Mouse (Mus musculus): ENCODE measurements around the gene Ivd.
A peak's percentile ranks its signal among the peaks of the same experiment; 100 is the strongest.

Gene Ivd

DNA sequence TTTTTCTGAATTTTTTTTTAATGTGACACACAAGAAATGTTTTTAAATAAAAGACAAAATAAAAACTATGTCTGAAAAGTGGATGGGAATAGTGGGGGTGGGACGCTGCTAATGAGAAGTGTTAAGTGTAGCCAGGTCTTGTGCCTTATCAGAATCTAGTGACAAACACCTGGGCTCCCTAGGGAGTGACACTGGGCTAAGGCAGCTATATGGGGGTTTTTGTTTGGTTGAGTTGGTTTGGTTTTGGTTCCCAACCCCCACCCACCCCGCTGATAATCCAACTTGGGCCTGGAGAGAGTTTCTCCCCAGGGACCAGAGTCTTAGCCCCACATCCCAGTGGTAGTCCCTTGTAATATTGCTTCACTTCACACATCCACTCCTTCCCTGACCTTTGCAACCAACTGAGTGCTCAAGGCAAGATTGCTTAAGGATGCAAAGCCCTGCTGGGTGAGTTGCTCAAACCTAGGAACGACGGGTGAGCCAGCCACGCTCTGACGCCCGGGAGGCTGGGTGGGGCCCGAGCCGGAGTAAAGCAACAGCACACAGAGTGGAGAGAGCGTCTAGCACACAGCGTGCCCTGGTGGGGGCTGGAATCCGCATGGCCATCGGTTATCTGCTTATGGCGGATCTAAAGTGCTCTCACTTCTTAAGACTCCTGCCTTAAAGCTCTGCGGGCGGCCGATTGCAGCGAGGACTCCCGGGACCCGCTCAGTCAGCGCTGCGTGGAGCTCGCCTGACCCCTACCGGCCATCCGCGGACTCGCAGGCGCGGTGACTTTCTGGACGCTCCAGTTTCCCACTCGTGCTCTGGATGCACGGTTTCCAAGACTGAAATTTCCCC lies 21.3 kb downstream of the Ivd start:
- peak; percentile 81 to 90 for DNase-seq (ENCODE audit: low spot score in 2 of 2)

- no peak for DNase-seq (ENCODE audit: low spot score in 2 of 2)
Observed at GRCm38 (mm10) chr2:118887440-118887839, 25.7 kb downstream of the Ivd start.

GRCm38 (mm10) chr2:118887845-118888548 lies 26.2 kb downstream of the Ivd start:
- peak in 1 of 2 experiments; percentile 49 for DNase-seq (ENCODE audit: low spot score in 2 of 2)

DNA sequence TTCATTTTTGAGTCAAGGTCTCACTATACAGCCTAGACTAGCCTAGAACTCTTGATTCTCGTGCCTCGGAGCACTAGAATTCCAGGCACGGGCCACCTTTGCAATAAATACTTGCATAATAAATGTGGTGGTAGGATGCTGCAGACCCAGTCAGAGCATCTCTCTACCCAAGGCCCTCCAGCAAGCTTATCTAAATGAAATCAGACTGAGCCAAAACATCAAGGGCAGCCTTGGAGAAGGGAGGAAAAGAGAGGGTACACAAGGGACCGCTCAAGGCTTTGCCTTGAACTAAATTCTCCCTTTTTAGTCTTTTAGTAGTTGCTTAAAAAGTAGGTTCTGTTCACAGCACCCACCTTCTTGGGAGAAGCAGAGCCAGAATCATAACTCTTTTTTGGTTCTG lies 29.4 kb downstream of the Ivd start:
- DNase-seq (ENCODE audit: low spot score in 2 of 2), result no peak

DNA sequence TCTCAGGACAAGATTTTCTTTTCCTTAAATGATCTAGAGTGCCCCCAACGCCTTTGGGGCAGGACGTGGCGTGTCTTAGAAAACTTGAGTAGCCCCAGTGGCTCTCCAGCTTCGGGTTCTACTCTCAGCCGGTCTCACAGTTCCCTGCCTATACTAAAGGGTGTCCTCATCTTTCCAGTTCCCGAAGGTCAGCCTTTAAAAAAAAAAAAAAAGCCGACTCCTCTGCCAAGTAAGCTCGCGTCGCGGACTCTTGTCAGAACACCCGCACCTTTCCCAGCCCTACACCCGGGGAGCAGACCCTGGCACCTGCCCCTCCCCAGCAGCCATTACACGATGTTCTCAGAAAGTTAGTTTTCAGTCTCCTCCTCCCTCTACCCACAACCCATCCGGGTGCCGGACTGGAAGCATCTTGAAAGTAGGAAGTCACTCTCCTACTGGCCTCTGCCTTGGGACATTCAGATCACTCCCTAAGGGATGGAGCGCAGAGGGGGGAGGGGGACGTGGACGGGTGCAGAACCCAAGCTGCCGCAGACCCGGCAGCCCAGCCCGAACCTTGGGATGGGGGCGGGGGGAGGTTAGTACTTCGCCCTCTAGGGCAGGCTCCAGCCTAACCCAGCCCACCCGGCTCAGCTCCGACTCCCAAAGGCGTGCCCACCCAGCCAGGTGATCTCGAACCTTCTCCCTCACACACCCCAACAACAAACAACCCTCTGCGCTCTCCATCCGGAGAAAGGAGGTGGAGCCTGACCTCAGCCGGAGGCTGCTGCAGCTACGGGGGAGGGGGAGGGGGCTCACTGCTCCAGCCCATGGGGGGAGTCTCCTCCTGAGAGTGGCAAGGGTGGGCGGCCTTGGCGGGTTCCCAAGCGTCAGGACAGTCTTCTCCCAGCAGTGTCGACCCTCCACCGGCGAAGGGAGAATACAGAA lies 34.5 kb downstream of the Ivd start:
- DNase-seq (ENCODE audit: low spot score in 2 of 2), result no peak

DNA sequence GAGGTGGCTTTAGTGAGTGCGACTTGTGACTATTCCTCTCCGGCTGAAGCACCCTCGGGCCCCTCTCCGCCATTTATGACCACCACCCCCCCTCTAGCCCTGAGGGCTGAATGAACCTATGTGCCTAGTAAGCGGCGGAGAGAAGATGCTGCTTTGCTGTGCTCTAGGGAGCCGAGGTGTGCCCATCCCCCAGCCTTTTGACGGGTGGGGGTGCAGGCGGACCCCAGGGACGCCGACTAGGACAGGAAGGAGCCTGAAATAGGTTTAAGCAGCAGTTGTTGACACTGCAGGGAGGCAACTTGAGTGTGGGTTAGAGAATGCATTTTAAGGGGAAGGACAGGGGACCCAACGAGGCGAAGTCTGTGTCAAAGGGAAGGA lies 35.1 kb downstream of the Ivd start:
- no peak for DNase-seq (ENCODE audit: low spot score in 2 of 2)

GRCm38 (mm10) chr2:118897392-118897791 lies 35.6 kb downstream of the Ivd start:
- DNase-seq (ENCODE audit: low spot score in 2 of 2), result no peak

- no peak for DNase-seq (ENCODE audit: low spot score in 2 of 2)
Observed at GRCm38 (mm10) chr2:118897808-118898207, 36.1 kb downstream of the Ivd start.

DNA sequence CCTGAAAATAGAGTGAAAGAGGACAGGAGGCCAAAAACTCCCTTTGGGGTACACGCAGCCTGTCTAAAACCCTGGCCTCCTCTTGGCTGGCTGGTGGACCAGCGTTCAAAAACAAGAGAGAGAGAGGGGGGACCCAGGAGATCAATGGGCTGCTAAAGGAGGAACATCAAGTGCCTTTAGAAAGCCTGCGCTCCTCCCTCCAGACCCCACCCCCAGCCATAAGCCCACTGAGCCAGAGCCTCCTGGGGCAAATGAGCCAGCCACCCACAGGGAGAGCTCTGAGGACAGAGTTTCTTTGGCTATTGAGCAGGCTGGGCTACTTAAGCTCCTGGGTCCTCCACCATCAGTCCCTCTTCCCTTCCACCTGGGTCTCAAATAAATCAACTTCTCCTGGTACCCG lies 37.0 kb downstream of the Ivd start:
- no peak for DNase-seq (ENCODE audit: low spot score in 2 of 2)

- no peak for DNase-seq (ENCODE audit: low spot score in 2 of 2)
Observed at GRCm38 (mm10) chr2:118899306-118899705, 37.6 kb downstream of the Ivd start.

- no peak for DNase-seq (ENCODE audit: low spot score in 2 of 2)
Observed at GRCm38 (mm10) chr2:118899981-118900825, 38.4 kb downstream of the Ivd start, which contains the start of gene Bahd1. Gene Bahd1, plus strand, starts transcription at chr2:118900377.

GRCm38 (mm10) chr2:118900826-118901140 lies 39.0 kb downstream of the Ivd start:
- DNase-seq (ENCODE audit: low spot score in 2 of 2), result no peak

- peak; percentile 96 for DNase-seq (ENCODE audit: low spot score in 2 of 2)
Observed at GRCm38 (mm10) chr2:118901175-118902031, 39.6 kb downstream of the Ivd start.

GRCm38 (mm10) chr2:118902051-118903025 lies 40.6 kb downstream of the Ivd start:
- DNase-seq (ENCODE audit: low spot score in 2 of 2), result peak in 1 of 2 experiments; percentile 31

- DNase-seq (ENCODE audit: low spot score in 2 of 2), result no peak
Observed at GRCm38 (mm10) chr2:118903333-118903741, 41.6 kb downstream of the Ivd start.

DNA sequence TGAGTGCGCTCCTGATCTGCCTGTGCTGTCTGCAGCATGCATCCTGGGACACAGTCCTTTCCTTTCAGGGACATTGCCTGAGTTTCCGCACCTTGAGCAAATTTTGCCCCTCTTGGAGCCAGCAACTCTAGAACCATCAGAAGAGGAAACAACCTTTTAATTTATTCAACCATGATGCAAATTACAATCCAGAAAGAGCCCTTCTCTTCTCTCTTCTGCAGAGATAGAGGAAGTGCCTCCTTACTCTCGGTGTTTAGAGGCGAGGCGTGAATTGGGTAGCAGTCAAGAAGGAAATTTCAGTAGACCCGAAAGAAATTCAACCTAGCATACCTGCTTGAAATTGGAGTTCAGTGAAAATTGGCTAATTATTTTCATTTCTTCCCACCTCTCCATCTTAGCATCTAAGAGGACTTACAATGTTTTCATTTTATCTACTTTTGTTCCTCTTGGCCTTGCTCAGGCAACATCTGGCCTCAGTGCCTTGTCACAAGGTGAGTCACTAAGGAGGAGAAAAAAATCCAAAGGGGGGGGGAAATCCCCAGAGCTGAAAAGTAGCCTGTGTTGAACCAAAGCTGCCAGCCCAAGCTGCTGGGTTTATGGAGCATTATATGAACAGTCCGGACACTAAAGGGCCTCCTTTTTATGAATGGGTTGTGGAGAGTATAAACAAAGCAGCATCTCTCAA lies 43.8 kb downstream of the Ivd start:
- no peak for DNase-seq (ENCODE audit: low spot score in 2 of 2)

GRCm38 (mm10) chr2:118906118-118906492 lies 44.4 kb downstream of the Ivd start:
- DNase-seq (ENCODE audit: low spot score in 2 of 2), result no peak

DNA sequence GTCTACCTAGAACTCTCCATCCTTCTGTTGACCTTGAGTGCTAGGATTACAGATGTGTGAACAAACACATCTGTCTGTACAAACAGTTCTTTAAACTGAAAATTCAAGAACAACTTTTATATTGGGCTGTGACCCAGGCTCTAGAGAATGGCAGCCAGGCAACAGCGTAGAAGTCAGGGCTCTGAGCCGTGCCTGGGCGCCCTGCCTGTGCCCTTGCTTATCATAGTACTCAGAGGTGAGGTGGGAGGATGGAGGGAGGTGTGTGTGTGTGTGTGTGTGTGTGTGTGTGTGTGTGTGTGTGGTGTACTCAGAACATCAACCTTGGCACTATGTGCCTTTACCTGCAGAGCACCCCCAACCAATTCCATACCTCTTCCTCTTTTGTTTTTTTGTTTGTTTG lies 46.0 kb downstream of the Ivd start:
- no peak for DNase-seq (ENCODE audit: low spot score in 2 of 2)

- DNase-seq (ENCODE audit: low spot score in 2 of 2), result no peak
Observed at GRCm38 (mm10) chr2:118909151-118909550, 47.4 kb downstream of the Ivd start.

Measured in spleen, postnatal 14 days (tissue).